Mouse (Mus musculus) MEL (cell line): ENCODE measurements around the gene Tigd4. TPM values are rescaled to one million over a fixed set of nuclear protein-coding genes. Genes with fewer than 3 reads are reported as not detected.

Experiments
- DNase-seq: peaks from one replicate; pipeline ENCODE4 v3.0.0; 2011; ENCODE audit warnings: low read depth, low spot score
- H3K27ac ChIP-seq: 2 replicates; pipeline ENCODE4 v1.5.1; 2012; ENCODE audit warnings: low read depth, mild to moderate bottlenecking, control low read depth, low read length, moderate library complexity; ENCODE audit not compliant: control insufficient read depth
- H3K27me3 ChIP-seq, 2 experiments: fragments of 150-350 bp in 1 of 2; sonication (generic) in 1 of 2; 2 replicates each; pipeline ENCODE4 v1.6.1; 2012; ENCODE audit warnings: low read length in 2 of 2, mild to moderate bottlenecking in 2 of 2, improper control_type of control experiment in 1 of 2, moderate library complexity in 1 of 2; ENCODE audit not compliant: insufficient read depth in 2 of 2, control insufficient read depth in 1 of 2
- H3K36me3 ChIP-seq, 2 experiments: 2 replicates each; pipeline ENCODE4 v1.6.1; 2012 to 2014; ENCODE audit warnings: low read length in 2 of 2, improper control_type of control experiment in 1 of 2, inconsistent platforms in 1 of 2, mild to moderate bottlenecking in 1 of 2; ENCODE audit not compliant: insufficient read depth in 2 of 2, control insufficient read depth in 1 of 2
- H3K4me1 ChIP-seq, 2 experiments: fragments of 150-350 bp in 1 of 2; sonication (generic) in 1 of 2; 2 replicates each; pipeline ENCODE4 v1.6.1; 2012; ENCODE audit warnings: low read length in 2 of 2, improper control_type of control experiment in 1 of 2, mild to moderate bottlenecking in 1 of 2; ENCODE audit not compliant: insufficient read depth in 2 of 2, control insufficient read depth in 1 of 2
- H3K4me3 ChIP-seq, 2 experiments: fragments of 150-350 bp in 1 of 2; sonication (generic) in 1 of 2; 2 replicates each; pipeline ENCODE4 v1.5.1; 2012; ENCODE audit warnings: low read depth in 2 of 2, low read length in 2 of 2, mild to moderate bottlenecking in 2 of 2, moderate library complexity in 2 of 2, control low read depth in 1 of 2, improper control_type of control experiment in 1 of 2; ENCODE audit not compliant: control insufficient read depth in 1 of 2, insufficient read depth in 1 of 2
- H3K79me2 ChIP-seq: 2 replicates; pipeline ENCODE4 v1.6.1; 2012; ENCODE audit warnings: mild to moderate bottlenecking, low read length, moderate library complexity; ENCODE audit not compliant: control insufficient read depth, poor library complexity, insufficient read depth
- H3K9ac ChIP-seq: 2 replicates; pipeline ENCODE4 v1.6.1; 2012; ENCODE audit warnings: low read depth, mild to moderate bottlenecking, control low read depth, low read length, moderate library complexity; ENCODE audit not compliant: control insufficient read depth, poor library complexity, severe bottlenecking
- H3K9me3 ChIP-seq: fragments of 150-350 bp; sonication (generic); replicated peaks from 2 replicates; pipeline ENCODE4 v1.6.1; 2012; ENCODE audit warnings: mild to moderate bottlenecking, low read length, improper control_type of control experiment, moderate library complexity; ENCODE audit not compliant: insufficient read depth
- CHD2 ChIP-seq: IDR thresholded peaks from 2 replicates; pipeline ENCODE4 v1.6.1; 2011; ENCODE audit warnings: low read length, improper control_type of control experiment
- CTCF ChIP-seq, 3 experiments: IDR thresholded peaks in 2 of 3; conservative IDR thresholded peaks in 1 of 3; 2 replicates each; pipeline ENCODE4 v1.5.1; 2011 to 2012; ENCODE audit warnings: low read length in 3 of 3, low read depth in 2 of 3, mild to moderate bottlenecking in 2 of 3, improper control_type of control experiment in 1 of 3, inconsistent platforms in 1 of 3, mixed read lengths in 1 of 3, moderate library complexity in 1 of 3; ENCODE audit not compliant: control insufficient read depth in 1 of 3, insufficient read depth in 1 of 3, poor library complexity in 1 of 3, severe bottlenecking in 1 of 3
- E2F4 ChIP-seq: IDR thresholded peaks from 2 replicates; pipeline ENCODE4 v1.6.1; 2011; ENCODE audit warnings: low read depth, low read length, improper control_type of control experiment, borderline replicate concordance
- ELF1 ChIP-seq: IDR thresholded peaks from 2 replicates; pipeline ENCODE4 v1.6.1; 2014; ENCODE audit warnings: low read depth, mild to moderate bottlenecking, inconsistent platforms, low read length, improper control_type of control experiment, moderate library complexity
- EP300 ChIP-seq, 2 experiments: IDR thresholded peaks; 2 replicates each; pipeline ENCODE4 v1.6.1; 2011; ENCODE audit warnings: improper control_type of control experiment in 2 of 2, low read length in 2 of 2, low read depth in 1 of 2, mild to moderate bottlenecking in 1 of 2
- ETS1 ChIP-seq: IDR thresholded peaks from 2 replicates; pipeline ENCODE4 v1.6.1; 2012; ENCODE audit warnings: low read depth, mild to moderate bottlenecking, inconsistent platforms, low read length, improper control_type of control experiment, moderate library complexity
- GABPA ChIP-seq: IDR thresholded peaks from 2 replicates; pipeline ENCODE4 v1.6.1; 2012; ENCODE audit warnings: low read depth, mild to moderate bottlenecking, inconsistent platforms, low read length, improper control_type of control experiment, moderate library complexity
- GATA1 ChIP-seq: IDR thresholded peaks from 2 replicates; pipeline ENCODE4 v1.6.1; 2011; ENCODE audit warnings: low read depth, low read length, improper control_type of control experiment
- HCFC1 ChIP-seq: IDR thresholded peaks from 2 replicates; pipeline ENCODE4 v1.6.1; 2012; ENCODE audit warnings: low read depth, mild to moderate bottlenecking, inconsistent platforms, low read length, improper control_type of control experiment, moderate library complexity
- JUND ChIP-seq: IDR thresholded peaks from 2 replicates; pipeline ENCODE4 v1.6.1; 2011; ENCODE audit warnings: low read depth, mild to moderate bottlenecking, improper control_type of control experiment, low read length
- KAT2A ChIP-seq: conservative IDR thresholded peaks from 2 replicates; pipeline ENCODE4 v1.6.1; 2012; ENCODE audit warnings: low read depth, low read length, improper control_type of control experiment, inconsistent platforms
- MYB ChIP-seq: IDR thresholded peaks from 2 replicates; pipeline ENCODE4 v1.6.1; 2011; ENCODE audit warnings: mild to moderate bottlenecking, low read depth, low read length, improper control_type of control experiment
- NELFE ChIP-seq: IDR thresholded peaks from 2 replicates; pipeline ENCODE4 v1.6.1; 2011; ENCODE audit warnings: low read depth, low read length, improper control_type of control experiment
- NRF1 ChIP-seq: IDR thresholded peaks from 2 replicates; pipeline ENCODE4 v1.6.1; 2014; ENCODE audit warnings: low read depth, mild to moderate bottlenecking, inconsistent platforms, low read length, improper control_type of control experiment, moderate library complexity; ENCODE audit not compliant: poor library complexity, insufficient read depth, severe bottlenecking
- POLR2A ChIP-seq, 2 experiments: IDR thresholded peaks; 2 replicates each; pipeline ENCODE4 v1.6.1; 2011 to 2012; ENCODE audit warnings: low read length in 2 of 2, mild to moderate bottlenecking in 2 of 2, control low read depth in 1 of 2, improper control_type of control experiment in 1 of 2, low read depth in 1 of 2, moderate library complexity in 1 of 2; ENCODE audit not compliant: control insufficient read depth in 1 of 2, insufficient read depth in 1 of 2, poor library complexity in 1 of 2
- POLR2AphosphoS2 ChIP-seq: IDR thresholded peaks from 2 replicates; pipeline ENCODE4 v1.6.1; 2011; ENCODE audit warnings: low read length, improper control_type of control experiment
- POLR2AphosphoS5 ChIP-seq: IDR thresholded peaks from 2 replicates; pipeline ENCODE4 v1.6.1; 2012; ENCODE audit warnings: low read depth, borderline replicate concordance, mild to moderate bottlenecking, inconsistent platforms, low read length, moderate library complexity, mixed read lengths
- RAD21 ChIP-seq: IDR thresholded peaks from 2 replicates; pipeline ENCODE4 v1.6.1; 2011; ENCODE audit warnings: mild to moderate bottlenecking, low read depth, low read length, improper control_type of control experiment
- RCOR1 ChIP-seq: IDR thresholded peaks from 2 replicates; pipeline ENCODE4 v1.6.1; 2012; ENCODE audit warnings: low read depth, mild to moderate bottlenecking, inconsistent platforms, low read length, improper control_type of control experiment
- SIN3A ChIP-seq: IDR thresholded peaks from 2 replicates; pipeline ENCODE4 v1.6.1; 2012; ENCODE audit warnings: low read length, improper control_type of control experiment, inconsistent platforms
- SMC3 ChIP-seq: IDR thresholded peaks from 2 replicates; pipeline ENCODE4 v1.6.1; 2011; ENCODE audit warnings: low read depth, low read length, improper control_type of control experiment
- TBP ChIP-seq: IDR thresholded peaks from 2 replicates; pipeline ENCODE4 v1.8.0; 2011; ENCODE audit warnings: low read depth, low read length, improper control_type of control experiment
- TCF12 ChIP-seq: IDR thresholded peaks from 2 replicates; pipeline ENCODE4 v1.6.1; 2014; ENCODE audit warnings: low read depth, mild to moderate bottlenecking, inconsistent platforms, low read length, improper control_type of control experiment, moderate library complexity
- UBTF ChIP-seq: IDR thresholded peaks from 2 replicates; pipeline ENCODE4 v1.6.1; 2012; ENCODE audit warnings: low read depth, mild to moderate bottlenecking, inconsistent platforms, low read length, improper control_type of control experiment, moderate library complexity, borderline replicate concordance; ENCODE audit not compliant: insufficient read depth
- USF2 ChIP-seq, 2 experiments: IDR thresholded peaks; 2 replicates each; pipeline ENCODE4 v1.6.1; 2011 to 2012; ENCODE audit warnings: improper control_type of control experiment in 2 of 2, low read length in 2 of 2, borderline replicate concordance in 1 of 2, inconsistent platforms in 1 of 2, low read depth in 1 of 2, mild to moderate bottlenecking in 1 of 2; ENCODE audit not compliant: insufficient read depth in 1 of 2
- ZC3H11A ChIP-seq: IDR thresholded peaks from 2 replicates; pipeline ENCODE4 v1.6.1; 2012; ENCODE audit warnings: low read depth, mild to moderate bottlenecking, inconsistent platforms, low read length, improper control_type of control experiment
- ZKSCAN1 ChIP-seq: IDR thresholded peaks from 2 replicates; pipeline ENCODE4 v1.6.1; 2012; ENCODE audit warnings: low read depth, mild to moderate bottlenecking, inconsistent platforms, low read length, improper control_type of control experiment, moderate library complexity
- ZMIZ1 ChIP-seq: IDR thresholded peaks from 2 replicates; pipeline ENCODE4 v1.6.1; 2012; ENCODE audit warnings: low read depth, mild to moderate bottlenecking, inconsistent platforms, low read length, improper control_type of control experiment, moderate library complexity
- ZNF384 ChIP-seq: IDR thresholded peaks from 2 replicates; pipeline ENCODE4 v1.6.1; 2012; ENCODE audit warnings: low read depth, mild to moderate bottlenecking, inconsistent platforms, low read length, improper control_type of control experiment
- polyA plus RNA-seq, 2 experiments: library from polyadenylated mRNA; stranded (reverse) in 1 of 2; unstranded in 1 of 2; fragments of >175 nt in 1 of 2; fragments of >200 nt in 1 of 2; gene quantifications; 2 replicates each; pipeline versions ENCODE4 v1.2.1 to v1.2.4; 2012; ENCODE audit warnings: low replicate concordance in 2 of 2, low read depth in 1 of 2; ENCODE audit not compliant: insufficient read length in 2 of 2, insufficient read depth in 1 of 2, missing spikeins in 1 of 2
- total RNA-seq: library from RNA; depleted of rRNA; stranded (reverse); fragments of 300-350 nt; gene quantifications from 2 replicates; pipeline ENCODE4 v1.2.3, GENCODE M21; 2012

Gene Tigd4
- total and polyA plus RNA-seq, 3 experiments, result not detected

DNA sequence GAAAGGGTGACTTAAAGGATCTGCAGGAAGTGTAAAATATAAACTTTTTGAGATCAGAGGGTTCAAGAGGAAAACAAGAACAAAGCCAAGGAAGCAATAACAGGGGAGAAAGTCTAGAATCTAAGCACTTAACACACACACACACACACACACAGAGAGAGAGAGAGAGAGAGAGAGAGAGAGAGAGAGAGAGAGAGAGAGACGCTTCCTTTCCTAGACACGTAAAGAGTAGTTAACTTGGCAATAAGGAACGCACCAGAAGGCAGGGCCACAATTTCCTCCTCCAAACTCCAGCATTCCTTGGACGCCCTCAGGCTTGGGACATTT is 11.7 kb upstream of the Tigd4 start:
- TF ChIP-seq GATA1, result no peak
- peak; percentile 91; the same call in 1 of the 2 replicates for TF ChIP-seq JUND
- 0 out of 2 replicates have a peak, but pooled peaks have one; percentile 21 for TF ChIP-seq ELF1
- peaks cover 11% of the 10 kb centered on the region for H3K79me2 ChIP-seq
- no peaks in the 10 kb centered on the region for H3K9me3 ChIP-seq
- H3K4me3 ChIP-seq, result peak overlapping the region; percentile 81 to 95
- peaks cover 0 to 32% of the 10 kb centered on the region in 2 experiments; a peak in 2 of 4 replicates for H3K36me3 ChIP-seq
- H3K4me1 ChIP-seq, result peaks cover 3 to 16% of the 10 kb centered on the region in 2 experiments
- H3K27ac ChIP-seq, result no peak overlapping the region
- peaks cover 0 to 2% of the 10 kb centered on the region in 2 experiments; a peak in 1 of 4 replicates for H3K27me3 ChIP-seq
- no peak for DNase-seq
- H3K9ac ChIP-seq, result peak overlapping the region; percentile 79

GRCm38 (mm10) chr3:84582023-84582912 is 11.1 kb upstream of the Tigd4 start, which contains the start of gene Arfip1:
Gene Arfip1 (minus strand): TSS chr3:84582625.
- Histone ChIP-seq H3K36me3 (peaks cover 0 to 36% of the 10 kb centered on the region in 2 experiments; a peak in 2 of 4 replicates), H3K9me3 (no peaks in the 10 kb centered on the region), H3K9ac (peak within 1 kb of the TSS; percentile 79), H3K79me2 (peaks cover 10% of the 10 kb centered on the region), H3K27ac (peak within 1 kb of the TSS; percentile 18; the same call in 1 of the 2 replicates), H3K27me3 (peaks cover 0 to 2% of the 10 kb centered on the region in 2 experiments; a peak in 1 of 4 replicates), H3K4me3 (peak within 1 kb of the TSS; percentile 81 to 95), H3K4me1 (peaks cover 3 to 16% of the 10 kb centered on the region in 2 experiments)
- peak; percentile 95 for DNase-seq
- TF ChIP-seq POLR2A (IDR thresholded peaks at IDR 0.05; ENCODE audit: control insufficient read depth in 1 of 2, insufficient read depth in 1 of 2, low read depth in 1 of 2, low read length in 2 of 2, poor library complexity in 1 of 2) (peak; percentile 5 to 59; a peak in 1 of 4 replicates), ZKSCAN1 (no peak), ETS1 (no peak), TCF12 (no peak), ELF1 (peak; percentile 72), RAD21 (no peak), ZNF384 (no peak), CTCF (IDR thresholded peaks at IDR 0.05 in 2 of 3, conservative IDR thresholded peaks at IDR 0.05 in 1 of 3; ENCODE audit: control insufficient read depth in 1 of 3, insufficient read depth in 1 of 3, low read depth in 2 of 3, low read length in 3 of 3, poor library complexity in 1 of 3, severe bottlenecking in 1 of 3) (no peak), NELFE (peak; percentile 48), JUND (no peak), GATA1 (no peak), KAT2A (no peak; the same call in 1 of the 2 replicates), GABPA (no peak), ZC3H11A (no peak), MYB (no peak), SIN3A (no peak; the same call in 1 of the 2 replicates), UBTF (no peak), HCFC1 (peak; percentile 76), SMC3 (no peak), E2F4 (no peak), POLR2AphosphoS2 (no peak), ZMIZ1 (no peak), RCOR1 (no peak; the same call in 1 of the 2 replicates), CHD2 (no peak), NRF1 (peak; percentile 67), POLR2AphosphoS5 (no peak), EP300 (IDR thresholded peaks at IDR 0.05; ENCODE audit: low read depth in 1 of 2, low read length in 2 of 2) (no peak), TBP (no peak), USF2 (IDR thresholded peaks at IDR 0.05; ENCODE audit: borderline replicate concordance in 1 of 2, insufficient read depth in 1 of 2, low read depth in 1 of 2, low read length in 2 of 2) (no peak)
